Mouse (Mus musculus) cortical plate, adult 2 months (tissue): ENCODE data around the gene Lrrc23. TPM values are rescaled to one million over a fixed set of nuclear protein-coding genes. Genes with fewer than 3 reads are reported as not detected.
A peak's percentile ranks its signal among the peaks of the same experiment; 100 is the strongest.

Experiments used
- H3K27ac ChIP-seq: fragments of 200-500 bp; 2 replicates; pipeline ENCODE4 v1.5.1; 2012; ENCODE audit warnings: low read length, control low read depth, inconsistent platforms; ENCODE audit not compliant: insufficient read depth
- H3K4me1 ChIP-seq: fragments of 200-500 bp; 2 replicates; pipeline ENCODE4 v1.6.1; 2011; ENCODE audit warnings: low read length; ENCODE audit not compliant: control insufficient read depth, insufficient read depth
- H3K4me3 ChIP-seq: fragments of 200-500 bp; 2 replicates; pipeline ENCODE4 v1.5.1; 2011; ENCODE audit warnings: mild to moderate bottlenecking, low read length, control low read depth; ENCODE audit not compliant: insufficient read depth
- CTCF ChIP-seq: fragments of 200-500 bp; IDR thresholded peaks from 2 replicates; pipeline ENCODE4 v1.5.1; 2011; ENCODE audit warnings: mild to moderate bottlenecking, control low read depth, low read length; ENCODE audit not compliant: insufficient read depth; ENCODE audit errors: extremely low read depth
- POLR2A ChIP-seq: fragments of 200-500 bp; IDR thresholded peaks from 2 replicates; pipeline ENCODE4 v1.6.1; 2011; ENCODE audit warnings: mild to moderate bottlenecking, low read length, control low read depth; ENCODE audit not compliant: insufficient read depth; ENCODE audit errors: extremely low read depth
- polyA plus RNA-seq: library from polyadenylated mRNA; depleted of rRNA; stranded (reverse); fragments of >200 nt; gene quantifications from 2 replicates; pipeline ENCODE4 v1.2.3, GENCODE M21; 2012

Gene Lrrc23
- polyA plus RNA-seq, 1 experiment: 5.0 TPM

DNA sequence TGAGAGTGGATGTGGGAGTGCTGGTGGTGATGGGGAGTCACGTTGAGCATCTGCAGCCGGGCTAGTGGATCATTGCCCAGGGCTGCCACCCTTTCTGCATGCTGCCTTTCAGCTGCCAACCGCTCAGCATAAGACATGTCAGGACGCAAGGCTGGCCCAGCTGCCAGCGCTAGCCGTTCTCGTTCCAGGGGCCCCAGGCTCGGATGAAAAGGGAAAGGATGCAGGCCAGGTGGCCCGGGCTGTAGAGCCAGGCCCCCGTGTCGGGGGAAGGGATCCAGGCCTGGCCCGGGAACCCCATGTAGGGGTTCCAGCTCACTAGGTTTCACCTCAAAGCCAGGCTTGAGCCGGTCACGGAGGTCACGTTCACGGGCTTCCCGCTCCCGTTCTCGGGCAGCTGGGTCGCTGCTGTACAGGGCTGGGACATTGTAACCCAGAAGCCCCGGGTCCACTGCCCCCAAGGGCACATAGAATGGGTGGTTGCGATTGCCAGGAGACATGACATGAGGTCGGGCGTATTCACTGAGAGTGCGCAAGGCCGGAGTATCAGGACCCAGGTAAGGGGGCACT lies 34.7 kb downstream of the Lrrc23 start:
- H3K4me3 ChIP-seq: peak overlapping the region; percentile 40; the same call in 1 of the 2 replicates
- TF ChIP-seq POLR2A: no peak
- TF ChIP-seq CTCF: no peak

GRCm38 (mm10) chr6:124743647-124744046 lies 35.9 kb downstream of the Lrrc23 start:
- H3K27ac ChIP-seq: no peak overlapping the region
- H3K4me3 ChIP-seq: no peak overlapping the region
- peaks cover 2% of the 10 kb centered on the region for H3K4me1 ChIP-seq
- TF ChIP-seq POLR2A: no peak
- no peak for TF ChIP-seq CTCF

More for the DNA sequence above, 34.7 kb downstream of the Lrrc23 start:
- Histone ChIP-seq H3K27ac (peak overlapping the region; percentile 3), H3K4me1 (peaks cover 1% of the 10 kb centered on the region)

DNA sequence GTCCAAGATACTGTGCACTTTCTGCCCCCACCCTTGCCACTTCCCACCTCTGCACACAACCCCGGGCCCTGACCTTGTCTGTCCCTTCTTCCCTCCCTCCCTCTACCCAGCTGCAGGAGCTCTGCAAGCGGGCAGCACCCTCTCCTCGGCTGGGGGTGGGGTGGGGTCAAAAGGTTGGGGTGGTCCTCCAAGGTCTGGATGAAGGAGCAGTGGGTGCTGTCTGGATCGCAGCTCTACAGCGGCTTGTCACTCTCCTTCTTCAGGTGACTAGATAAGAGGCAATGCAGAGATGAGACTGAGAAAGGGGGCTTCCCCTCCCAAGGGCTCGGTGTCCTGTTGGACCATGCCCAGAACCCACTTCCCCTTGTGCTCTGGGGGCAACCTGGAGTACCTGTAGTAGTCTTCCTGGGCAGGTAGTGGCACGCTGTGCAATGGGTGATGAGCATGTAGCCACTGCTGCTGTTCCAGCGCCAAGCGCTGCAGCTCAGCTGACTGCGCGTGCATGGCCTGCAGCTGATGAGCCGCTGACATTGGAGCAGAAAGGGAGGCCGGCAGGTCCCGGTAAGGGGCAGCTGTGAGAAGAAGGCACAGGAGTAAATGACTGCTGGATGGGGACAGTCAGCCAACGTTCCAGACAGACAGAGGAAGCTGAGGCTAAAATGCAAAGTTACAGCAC lies 36.5 kb downstream of the Lrrc23 start:
- no peak overlapping the region for H3K4me3 ChIP-seq

GRCm38 (mm10) chr6:124741842-124742241 lies 37.7 kb downstream of the Lrrc23 start:
- H3K4me1 ChIP-seq: peaks cover 2% of the 10 kb centered on the region
- H3K27ac ChIP-seq: peak overlapping the region; percentile 92; the same call in 1 of the 2 replicates
- TF ChIP-seq CTCF (no peak), POLR2A (no peak)
- peak overlapping the region; percentile 67; the same call in 1 of the 2 replicates for H3K4me3 ChIP-seq

More for the DNA sequence above, 36.5 kb downstream of the Lrrc23 start:
- peaks cover 2% of the 10 kb centered on the region for H3K4me1 ChIP-seq
- H3K27ac ChIP-seq: no peak overlapping the region
- no peak for TF ChIP-seq POLR2A
- no peak for TF ChIP-seq CTCF

GRCm38 (mm10) chr6:124740888-124741761 lies 38.4 kb downstream of the Lrrc23 start, which contains the start of gene Grcc10:
Gene Grcc10, minus strand, starts transcription at chr6:124741374.
- Histone ChIP-seq H3K4me1 (peaks cover 2% of the 10 kb centered on the region), H3K27ac (peak within 1 kb of the TSS; percentile 92), H3K4me3 (peak within 1 kb of the TSS; percentile 67)
- TF ChIP-seq POLR2A (peak; percentile 97), CTCF (no peak)

DNA sequence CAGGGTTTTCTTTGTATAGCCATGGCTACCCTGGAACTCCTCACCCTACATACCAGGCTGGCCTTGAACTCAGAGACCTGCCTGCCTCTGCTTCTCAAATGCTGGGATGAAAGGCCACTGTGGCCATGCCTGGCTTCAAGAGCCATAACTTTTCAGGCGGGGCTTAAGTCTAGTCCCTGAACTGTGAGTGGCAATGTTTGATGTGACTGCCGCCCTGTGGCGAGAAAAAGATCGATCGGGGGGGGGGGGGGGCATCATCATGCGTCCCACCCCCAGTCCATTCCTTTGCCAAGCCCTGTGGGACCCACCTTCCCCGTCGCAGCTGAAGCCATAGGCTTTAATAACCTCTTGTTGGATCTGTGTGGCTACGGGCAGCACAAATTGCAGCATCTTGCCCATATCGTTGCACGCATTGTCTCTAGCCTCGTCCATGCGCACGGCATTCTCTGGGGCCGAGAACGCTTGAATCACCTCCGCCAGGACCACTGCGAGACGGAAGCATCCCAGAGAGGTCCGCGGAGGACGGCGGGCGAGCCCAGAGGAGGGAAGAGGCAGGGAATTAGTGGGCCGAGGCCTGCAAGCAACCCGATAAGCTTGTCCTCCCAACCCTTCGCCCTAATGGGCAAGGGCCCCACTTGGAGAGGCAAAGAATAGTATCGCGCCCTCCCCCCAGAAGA lies 39.2 kb downstream of the Lrrc23 start:
- Histone ChIP-seq H3K4me3 (peak overlapping the region; percentile 67), H3K4me1 (peaks cover 2% of the 10 kb centered on the region), H3K27ac (peak overlapping the region; percentile 92)
- TF ChIP-seq CTCF (peak; percentile 40; the same call in 1 of the 2 replicates), POLR2A (no peak; the same call in 1 of the 2 replicates)

- no peak overlapping the region; the same call in 1 of the 2 replicates for H3K4me3 ChIP-seq
- H3K4me1 ChIP-seq: peaks cover 2% of the 10 kb centered on the region
- TF ChIP-seq CTCF: no peak
- no peak for TF ChIP-seq POLR2A
- no peak overlapping the region for H3K27ac ChIP-seq
Observed at GRCm38 (mm10) chr6:124739231-124739796, 40.2 kb downstream of the Lrrc23 start.

- Histone ChIP-seq H3K4me3 (no peak within 1 kb of the TSS), H3K4me1 (peaks cover 2% of the 10 kb centered on the region), H3K27ac (no peak within 1 kb of the TSS)
- TF ChIP-seq POLR2A (no peak), CTCF (no peak)
Observed at GRCm38 (mm10) chr6:124738511-124739023, 41.0 kb downstream of the Lrrc23 start, which contains the start of gene Ptpn6. Gene Ptpn6, minus strand, starts transcription at chr6:124738714.
